In genomic region chr3:51354034-51354427, GRCm38 (mm10) we compare ENCODE assay signal across 16 mouse cellular contexts. TPM values are rescaled to one million over a fixed set of nuclear protein-coding genes. Genes with fewer than 3 reads are reported as not detected.
"Had no signal": no experiment of that assay in that cellular context is flagged by ENCODE, and none has a peak within 500 bp of the region (broad histone marks: within the 10 kb centered on the region; RNA-seq: fewer than 3 reads in every experiment).

No protein-coding gene starts in this region.

- ATAC-seq: intestine, postnatal 0 days; midbrain, embryonic 15.5 days had no signal

- H3K4me3 ChIP-seq: limb, embryonic 10.5 days; limb, embryonic 13.5 days; liver, embryonic 15.5 days; midbrain, embryonic 12.5 days; midbrain, embryonic 15.5 days; neural tube, embryonic 12.5 days; neural tube, embryonic 15.5 days had no signal

- H3K9ac ChIP-seq: limb, embryonic 13.5 days; liver, embryonic 15.5 days; midbrain, embryonic 12.5 days; midbrain, embryonic 15.5 days; neural tube, embryonic 12.5 days; neural tube, embryonic 15.5 days had no signal

- H3K27me3 ChIP-seq: limb, embryonic 13.5 days; liver, embryonic 15.5 days had no signal

- H3K4me1 ChIP-seq: neural tube, embryonic 12.5 days had no signal

- H3K27ac ChIP-seq: limb, embryonic 10.5 days; limb, embryonic 13.5 days; liver, embryonic 15.5 days; macrophage; midbrain, embryonic 12.5 days; midbrain, embryonic 15.5 days; neural tube, embryonic 12.5 days; neural tube, embryonic 15.5 days had no signal

- DNase-seq: right cerebral cortex, adult 18-20 months had no signal

- H3K9me3 ChIP-seq: limb, embryonic 10.5 days; limb, embryonic 13.5 days; liver, embryonic 15.5 days; midbrain, embryonic 12.5 days; midbrain, embryonic 15.5 days; neural tube, embryonic 12.5 days; neural tube, embryonic 15.5 days had no signal

- H3K4me2 ChIP-seq: limb, embryonic 13.5 days; liver, embryonic 15.5 days; midbrain, embryonic 12.5 days; midbrain, embryonic 15.5 days; neural tube, embryonic 12.5 days; neural tube, embryonic 15.5 days had no signal

- H3K36me3 ChIP-seq: limb, embryonic 10.5 days; limb, embryonic 13.5 days; liver, embryonic 15.5 days; midbrain, embryonic 12.5 days; midbrain, embryonic 15.5 days; neural tube, embryonic 12.5 days; neural tube, embryonic 15.5 days had no signal

RNA-seq across cellular contexts. Expression of gene Mgarp, which starts 42.5 kb away (rescaled TPM):
- total RNA-seq: layer of hippocampus, adult 18-20 months; layer of hippocampus, postnatal 14 days; left cerebral cortex, postnatal 25 days; megakaryocyte, adult 5-6 weeks had no signal
- polyA plus RNA-seq: kidney, adult 2 months; lung, adult 2 months; macrophage had no signal
